Mouse (Mus musculus) liver, embryonic 14.5 days (tissue): ENCODE measurements around the gene Gpx5.

Source experiments
- CTCF ChIP-seq: IDR thresholded peaks from 2 replicates; pipeline ENCODE4 v1.5.1; 2016; ENCODE audit warnings: antibody characterized with exemption, low read depth, control low read depth
- EP300 ChIP-seq: IDR thresholded peaks from 2 replicates; pipeline ENCODE4 v1.6.1; 2016; ENCODE audit warnings: antibody characterized with exemption, low read depth

GRCm38 (mm10) chr13:21265736-21266135, 26.8 kb downstream of the Gpx5 start:
- TF ChIP-seq CTCF = 0 out of 2 replicates have a peak, but pooled peaks have one; percentile 14
- no peak for TF ChIP-seq EP300
